In the genomic region with DNA sequence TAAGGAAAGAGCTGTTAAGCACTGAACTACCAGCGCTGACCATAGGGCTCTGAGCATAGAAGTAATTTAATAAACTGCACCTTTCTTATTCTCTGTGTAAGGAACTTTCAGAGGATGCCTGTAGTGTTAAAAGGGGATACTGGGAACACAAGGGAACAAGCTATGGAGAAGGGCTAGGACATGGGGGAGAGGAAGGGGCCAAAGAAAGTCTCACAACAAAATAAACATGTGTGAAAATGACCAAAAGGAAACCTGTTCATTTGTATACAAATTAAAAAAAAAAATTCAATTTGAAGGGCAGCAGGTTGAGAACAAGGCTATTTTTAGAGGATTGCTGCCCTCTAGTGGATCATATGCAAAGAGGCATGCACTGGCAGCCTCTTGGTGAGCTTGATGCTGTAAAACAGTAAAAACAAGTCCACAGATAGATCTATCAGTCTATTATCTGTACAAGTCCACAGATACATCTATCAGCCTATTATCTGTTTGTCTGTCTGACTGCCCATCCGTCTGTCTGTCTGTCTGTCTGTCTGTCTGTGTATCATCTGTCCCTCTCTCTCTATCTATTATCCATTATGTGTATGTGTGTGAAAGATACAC, we compare ENCODE assay signal across 8 mouse cellular contexts. TPM values are rescaled to one million over a fixed set of nuclear protein-coding genes. Genes with fewer than 3 reads are reported as not detected.
A peak's percentile ranks its signal among the peaks of the same experiment; 100 is the strongest.
DNase-seq lines count a peak whose midpoint lies in the region; ATAC-seq and TF ChIP-seq lines count a peak whose summit lies in the region.

No protein-coding gene starts in this region.

- in situ Hi-C loops in Patski (cut with MboI; ENCODE audit: low pct_unique_long_range_greater_than_20kb), result loop anchor here (25.0 kb wide), 2 partner anchors 378 to 828 kb away; a partner anchor contains a TSS

- H3K27ac ChIP-seq in liver, adult 2 months (replicated peaks; ENCODE audit: insufficient read depth, low read depth, low read length), result no peak overlapping the region
- no peak overlapping the region for H3K27ac ChIP-seq in liver, embryonic 12.5 days
- no peak overlapping the region for H3K27ac ChIP-seq in lung, embryonic 14.5 days (ENCODE audit: low read depth)

- no peaks in the 10 kb centered on the region for H3K36me3 ChIP-seq in liver, adult 2 months (ENCODE audit: control insufficient read depth, insufficient read depth, low read length)
- H3K36me3 ChIP-seq in liver, embryonic 12.5 days, result no peaks in the 10 kb centered on the region
- no peaks in the 10 kb centered on the region for H3K36me3 ChIP-seq in lung, embryonic 14.5 days (ENCODE audit: insufficient read depth)

- WGBS in liver, adult 2 months, result 7% methylated on average over 2 of the region's 2 CpGs
- WGBS in liver, embryonic 12.5 days (ENCODE audit: insufficient replicate concordance), result 6% methylated on average over 2 of the region's 2 CpGs
- 4% methylated on average over 2 of the region's 2 CpGs for WGBS in lung, embryonic 14.5 days

- no peaks in the 10 kb centered on the region for H3K4me1 ChIP-seq in liver, adult 2 months (ENCODE audit: control insufficient read depth, insufficient read depth, low read length)
- H3K4me1 ChIP-seq in liver, embryonic 12.5 days, result peaks cover 41% of the 10 kb centered on the region
- H3K4me1 ChIP-seq in lung, embryonic 14.5 days (ENCODE audit: insufficient read depth), result no peaks in the 10 kb centered on the region

- H3K9ac ChIP-seq in liver, adult 2 months (ENCODE audit: low read depth, low read length), result no peak overlapping the region
- no peak overlapping the region for H3K9ac ChIP-seq in liver, embryonic 12.5 days
- no peak overlapping the region for H3K9ac ChIP-seq in lung, embryonic 14.5 days

- no peak overlapping the region for H3K4me2 ChIP-seq in liver, embryonic 12.5 days
- H3K4me2 ChIP-seq in lung, embryonic 14.5 days, result no peak overlapping the region

- peak; percentile 59 for DNase-seq in liver, adult 2 months (ENCODE audit: extremely low read depth, low read depth, low spot score)
- no peak for DNase-seq in Patski (ENCODE audit: low read depth, low spot score)
- peak; percentile 49 for DNase-seq in embryo, embryonic 9.5 days (ENCODE audit: extremely low spot score)
- peak; percentile 41 for DNase-seq in hindlimb bud, embryonic 11.5 days (ENCODE audit: extremely low spot score, low read depth, low spot score)
- peak; percentile 89 for DNase-seq in lung, embryonic 14.5 days
- no peak for DNase-seq in right cerebral cortex, postnatal 14 days

- H3K79me2 ChIP-seq in liver, adult 2 months (ENCODE audit: control insufficient read depth, insufficient read depth, low read length), result no peaks in the 10 kb centered on the region

- CTCF ChIA-PET in Patski (lab: Charles Lee), result interaction anchor here (1.1 to 4.9 kb wide), 14 partner anchors 11 to 383 kb away, joined by 3 to 43 read pairs (median 4); no protein-coding TSS in a partner anchor

- no peaks in the 10 kb centered on the region for H3K9me3 ChIP-seq in liver, embryonic 12.5 days (replicated peaks)
- H3K9me3 ChIP-seq in lung, embryonic 14.5 days (ENCODE audit: low read depth, low read length), result no peaks in the 10 kb centered on the region

- no peak overlapping the region for H3K4me3 ChIP-seq in liver, adult 2 months (ENCODE audit: insufficient read depth, low read depth, low read length)
- H3K4me3 ChIP-seq in liver, embryonic 12.5 days, result no peak overlapping the region
- H3K4me3 ChIP-seq in lung, embryonic 14.5 days (ENCODE audit: low read depth, low read length), result no peak overlapping the region

- TF ChIP-seq CTCF in liver, adult 2 months (IDR thresholded peaks at IDR 0.05; ENCODE audit: low read depth, low read length), result peak; percentile 44
- TF ChIP-seq CTCF in Patski (IDR thresholded peaks at IDR 0.05), result peak; percentile 71
- peak; percentile 81 for TF ChIP-seq CTCF in lung, embryonic 14.5 days (IDR thresholded peaks at IDR 0.05; ENCODE audit: low read depth)

- POLR2A ChIA-PET in Patski (lab: Charles Lee), result interaction anchor here (0.6 kb wide), 1 partner anchor 380 kb away, joined by 3 read pairs; no protein-coding TSS in a partner anchor

- no peaks in the 10 kb centered on the region for H3K27me3 ChIP-seq in liver, adult 2 months (ENCODE audit: control insufficient read depth, insufficient read depth, low read length)
- H3K27me3 ChIP-seq in liver, embryonic 12.5 days (replicated peaks), result no peaks in the 10 kb centered on the region
- H3K27me3 ChIP-seq in Patski, result no peaks in the 10 kb centered on the region
- H3K27me3 ChIP-seq in lung, embryonic 14.5 days (ENCODE audit: insufficient read depth, low read length), result no peaks in the 10 kb centered on the region

- no peak for TF ChIP-seq POLR2A in liver, adult 2 months (IDR thresholded peaks at IDR 0.05; ENCODE audit: extremely low read depth, insufficient read depth, low read length)

- ATAC-seq in liver, embryonic 12.5 days, result no peak
- ATAC-seq in Patski, result peak; percentile 44
- peak; percentile 50; the same call in 1 of the 2 replicates for ATAC-seq in lung, embryonic 14.5 days (ENCODE audit: insufficient read depth)
- peak; percentile 49; the same call in 1 of the 2 replicates for ATAC-seq in neutrophil, adult 5-6 weeks (ENCODE audit: extremely low read depth, insufficient number of reproducible peaks, low FRiP score, poor library complexity, severe bottlenecking)

RNA-seq across cellular contexts. Expression of a gene that starts 53.8 kb away (rescaled TPM):
- 0.09 TPM in 1 of 2 replicates, not detected in the other for total RNA-seq in liver, adult 2 months (2014; rRNA removed)
- polyA plus RNA-seq in liver, adult 2 months (2012; rRNA removed), result 0.04 and 0.05 TPM in 2 replicates
- 0.13 and 0.17 TPM in 2 replicates for polyA plus RNA-seq in liver, embryonic 12.5 days (2016; fragmentation: Nextera tagmentation; extraction: Ambion mirVana)
- not detected for polyA plus RNA-seq in Patski (2021)
- 1.1 and 2.9 TPM in 2 replicates for polyA plus RNA-seq in lung, embryonic 14.5 days (2014; fragmentation: Nextera tagmentation; extraction: Ambion mirVana)
- 0.37 TPM in 1 of 2 replicates, not detected in the other for total RNA-seq in neutrophil, adult 5-6 weeks (2017)

Comparison
In these comparisons a context has a peak if more than half of its experiments do, and no peak if none do; other contexts are left out.
1. DNase-seq: peak in liver, adult 2 months (single experiment), embryo, embryonic 9.5 days (single experiment), hindlimb bud, embryonic 11.5 days (single experiment) and lung, embryonic 14.5 days (single experiment); none in Patski (single experiment) and right cerebral cortex, postnatal 14 days (single experiment).
2. Peak in every context shown above with its lines, with median percentiles within 50 percentile points of each other: CTCF ChIP-seq.